Mouse (Mus musculus) hindbrain, embryonic 14.5 days (tissue): ENCODE measurements around the gene Bend5. TPM values are rescaled to one million over a fixed set of nuclear protein-coding genes. Genes with fewer than 3 reads are reported as not detected.

Experiments used
- ATAC-seq: fragments of 200-750 bp; cut with Nextera tagmentation; 2 replicates; pipeline ENCODE4 v1.8.0; 2017; ENCODE audit warnings: moderate number of reproducible peaks, mild to moderate bottlenecking, moderate TSS enrichment, moderate library complexity; ENCODE audit not compliant: low FRiP score
- DNase-seq: peaks from one replicate; pipeline ENCODE4 v3.0.0-alpha.2; 2015; ENCODE audit warnings: low spot score
- H3K27ac ChIP-seq: fragments of 300-500 bp; sonication (generic); 2 replicates; pipeline ENCODE4 v1.5.1; 2014; ENCODE audit warnings: mild to moderate bottlenecking, moderate library complexity
- H3K27me3 ChIP-seq: fragments of 300-500 bp; sonication (generic); 2 replicates; pipeline ENCODE4 v1.6.1; 2014; ENCODE audit warnings: mild to moderate bottlenecking, low read length, mixed read lengths; ENCODE audit not compliant: control insufficient read depth, insufficient read depth
- H3K36me3 ChIP-seq: fragments of 300-500 bp; sonication (generic); replicated peaks from 2 replicates; pipeline ENCODE4 v1.6.1; 2014; ENCODE audit not compliant: control insufficient read depth, insufficient read depth
- H3K4me1 ChIP-seq: fragments of 300-500 bp; sonication (generic); replicated peaks from 2 replicates; pipeline ENCODE4 v1.6.1; 2014; ENCODE audit warnings: antibody characterized with exemption, low read length, mixed read lengths; ENCODE audit not compliant: control insufficient read depth, insufficient read depth
- H3K4me2 ChIP-seq: fragments of 300-500 bp; sonication (generic); replicated peaks from 2 replicates; pipeline ENCODE4 v1.6.1; 2014; ENCODE audit warnings: mild to moderate bottlenecking, moderate library complexity
- H3K4me3 ChIP-seq: fragments of 300-500 bp; sonication (generic); replicated peaks from 2 replicates; pipeline ENCODE4 v1.5.1; 2014; ENCODE audit warnings: mild to moderate bottlenecking, low read length
- H3K9ac ChIP-seq: fragments of 300-500 bp; sonication (generic); 2 replicates; pipeline ENCODE4 v1.6.1; 2014
- H3K9me3 ChIP-seq: fragments of 300-500 bp; sonication (generic); 2 replicates; pipeline ENCODE4 v1.6.1; 2016; ENCODE audit warnings: low read length; ENCODE audit not compliant: control insufficient read depth
- WGBS: fragments of 180-500 bp; shearing (Covaris S2); extraction: QIAGEN DNeasy Blood & Tissue Kit; methylation state at CpG from one replicate; pipeline ENCODE4 v1.1.7; 2014; 5-methylcytosine and 5-hydroxymethylcytosine counted together
- polyA plus RNA-seq: library from polyadenylated mRNA; unstranded; fragments of >200 nt; fragmentation: Nextera tagmentation; extraction: Ambion mirVana; gene quantifications from 2 replicates; pipeline ENCODE4 v1.2.1, GENCODE M21; 2014

The Bend5 gene
- 66.8 and 68.0 TPM in 2 replicates for polyA plus RNA-seq

DNA sequence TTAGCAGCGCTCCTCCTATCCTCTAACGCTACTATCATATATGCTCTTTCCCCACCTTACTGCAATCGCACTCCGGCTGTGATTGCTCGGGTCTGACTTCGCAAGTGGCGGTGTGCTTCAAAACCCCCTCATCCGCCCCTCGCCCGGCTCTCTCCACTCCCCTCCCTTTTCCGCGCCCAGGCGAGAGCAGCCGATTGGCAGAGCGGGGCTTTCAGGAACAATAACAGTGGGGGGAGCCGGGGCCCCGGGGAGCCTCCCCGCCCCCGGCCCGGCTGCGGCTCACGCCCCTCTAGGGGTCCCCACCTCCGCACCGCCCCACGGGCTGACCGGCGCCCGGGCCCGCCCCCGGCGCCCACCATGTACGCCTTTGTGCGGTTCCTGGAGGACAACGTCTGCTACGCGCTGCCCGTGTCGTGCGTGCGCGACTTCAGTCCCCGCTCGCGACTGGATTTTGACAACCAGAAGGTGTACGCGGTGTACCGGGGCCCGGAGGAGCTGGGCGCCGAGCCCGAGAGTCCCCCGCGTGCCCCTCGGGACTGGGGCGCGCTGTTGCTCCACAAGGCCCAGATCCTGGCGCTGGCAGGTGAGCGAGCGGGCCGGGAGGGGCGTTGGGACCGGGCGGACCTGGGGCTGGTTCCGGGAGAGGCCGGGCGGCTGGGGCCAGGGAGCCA, at the start of gene Bend5:
Gene Bend5 (plus strand): TSS at position 189 of the 671 bp plus-strand sequence.
- DNase-seq (peak; percentile 83), ATAC-seq (peak; percentile 96)
- Histone ChIP-seq H3K36me3 (peaks cover 22% of the 10 kb centered on the region), H3K4me2 (peak within 1 kb of the TSS; percentile 64), H3K9ac (peak within 1 kb of the TSS; percentile 98), H3K4me3 (peak within 1 kb of the TSS; percentile 92), H3K9me3 (no peaks in the 10 kb centered on the region), H3K27me3 (no peaks in the 10 kb centered on the region), H3K4me1 (peaks cover 43% of the 10 kb centered on the region), H3K27ac (peak within 1 kb of the TSS; percentile 94)
- WGBS, result under 1% methylated on average over 58 of the region's 66 CpGs

- WGBS, result 58% methylated on average over 2 of the region's 2 CpGs
These were observed 47.0 kb upstream of the Bend5 start for GRCm38 (mm10) chr4:111367771-111368170.

DNA sequence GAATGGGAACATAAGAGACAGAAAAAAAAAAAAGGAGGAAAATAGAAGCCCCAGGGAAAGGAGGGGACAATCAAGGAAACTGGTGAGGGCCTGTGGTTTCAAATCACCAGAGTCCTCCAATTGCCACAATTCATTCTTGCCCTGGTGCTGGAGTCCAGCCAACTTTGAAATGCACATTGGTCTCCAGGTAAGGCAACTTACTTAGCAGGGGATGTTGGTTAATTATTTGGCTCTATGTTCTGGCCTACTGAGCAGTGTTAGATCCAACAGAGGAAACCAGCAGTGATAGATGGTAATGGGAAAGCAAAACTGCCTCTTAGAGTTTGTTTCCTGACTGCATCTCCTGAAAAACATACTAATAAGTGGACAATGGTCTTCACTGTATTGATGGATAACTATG, 37.6 kb upstream of the Bend5 start:
- ATAC-seq, result no peak
- DNase-seq, result no peak
- H3K9ac ChIP-seq, result no peak overlapping the region

More at GRCm38 (mm10) chr4:111367771-111368170, 47.0 kb upstream of the Bend5 start:
- Histone ChIP-seq H3K4me3 (no peak overlapping the region), H3K9ac (no peak overlapping the region), H3K27ac (no peak overlapping the region), H3K4me2 (no peak overlapping the region), H3K36me3 (no peaks in the 10 kb centered on the region), H3K27me3 (no peaks in the 10 kb centered on the region), H3K4me1 (no peaks in the 10 kb centered on the region), H3K9me3 (no peaks in the 10 kb centered on the region)
- ATAC-seq (no peak), DNase-seq (no peak)

GRCm38 (mm10) chr4:111378071-111378470, 36.7 kb upstream of the Bend5 start:
- H3K36me3 ChIP-seq, result no peaks in the 10 kb centered on the region
- DNase-seq, result no peak
- no peak overlapping the region for H3K27ac ChIP-seq
- no peaks in the 10 kb centered on the region for H3K9me3 ChIP-seq
- ATAC-seq, result no peak
- no peaks in the 10 kb centered on the region for H3K27me3 ChIP-seq
- H3K4me1 ChIP-seq, result no peaks in the 10 kb centered on the region
- H3K4me3 ChIP-seq, result no peak overlapping the region
- no peak overlapping the region for H3K9ac ChIP-seq
- H3K4me2 ChIP-seq, result no peak overlapping the region
- WGBS, result 95% methylated on average over 3 of the region's 3 CpGs

More for the DNA sequence above, 37.6 kb upstream of the Bend5 start:
- H3K27me3 ChIP-seq, result no peaks in the 10 kb centered on the region
- no peaks in the 10 kb centered on the region for H3K9me3 ChIP-seq
- H3K4me2 ChIP-seq, result no peak overlapping the region
- no peaks in the 10 kb centered on the region for H3K4me1 ChIP-seq
- no peak overlapping the region for H3K4me3 ChIP-seq
- no peak overlapping the region for H3K27ac ChIP-seq
- no peaks in the 10 kb centered on the region for H3K36me3 ChIP-seq

DNA sequence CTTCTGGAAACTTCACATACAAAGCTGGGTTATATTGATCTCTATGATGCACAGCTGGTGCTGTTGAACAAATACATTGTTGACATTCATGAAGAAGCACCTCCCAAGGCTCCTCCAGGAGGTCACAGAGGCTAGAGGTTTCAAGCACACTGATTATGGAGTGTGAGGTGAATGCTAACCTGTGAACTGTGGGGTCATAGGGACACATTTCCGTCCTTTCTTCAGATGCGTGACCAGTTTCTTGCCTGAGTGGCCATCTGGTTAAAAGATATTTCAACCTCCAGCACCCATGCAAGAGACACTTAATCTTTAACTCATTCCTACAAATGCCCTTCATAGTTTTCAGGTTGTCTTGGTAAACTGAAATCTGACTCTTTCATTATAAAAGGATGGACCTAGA, 31.7 kb upstream of the Bend5 start:
- Histone ChIP-seq H3K4me1 (no peaks in the 10 kb centered on the region), H3K9ac (no peak overlapping the region), H3K4me3 (no peak overlapping the region), H3K4me2 (no peak overlapping the region), H3K36me3 (no peaks in the 10 kb centered on the region), H3K9me3 (no peaks in the 10 kb centered on the region), H3K27me3 (no peaks in the 10 kb centered on the region), H3K27ac (no peak overlapping the region)
- no peak for DNase-seq
- 85% methylated on average over 2 of the region's 2 CpGs for WGBS
- ATAC-seq, result no peak

- DNase-seq (no peak), ATAC-seq (no peak)
- Histone ChIP-seq H3K27me3 (no peaks in the 10 kb centered on the region), H3K4me1 (no peaks in the 10 kb centered on the region), H3K27ac (no peak overlapping the region), H3K9me3 (no peaks in the 10 kb centered on the region), H3K36me3 (no peaks in the 10 kb centered on the region), H3K9ac (no peak overlapping the region), H3K4me2 (no peak overlapping the region), H3K4me3 (no peak overlapping the region)
These were observed 24.1 kb upstream of the Bend5 start for GRCm38 (mm10) chr4:111390736-111391135.

DNA sequence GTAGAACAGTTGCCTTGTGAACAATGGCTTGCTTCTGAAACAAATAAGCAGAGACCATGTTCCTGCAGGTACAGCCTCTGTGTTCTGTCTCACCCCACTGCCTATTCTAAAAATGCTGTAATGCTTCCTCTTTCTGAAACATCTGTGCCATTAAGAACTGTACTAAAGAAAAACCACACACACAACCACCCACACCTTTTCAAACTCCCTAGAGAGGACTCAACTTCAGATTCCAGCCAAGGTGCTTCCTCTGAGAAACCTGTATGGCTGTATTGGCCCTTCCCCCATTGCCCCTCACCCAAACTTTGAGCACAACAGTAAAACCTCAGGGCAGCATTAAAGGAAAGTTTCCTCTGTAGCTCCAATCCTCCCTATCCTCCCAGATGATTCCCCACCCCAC, 15.0 kb upstream of the Bend5 start:
- H3K4me3 ChIP-seq, result no peak overlapping the region
- DNase-seq (no peak), ATAC-seq (no peak)
- no peaks in the 10 kb centered on the region for H3K27me3 ChIP-seq
- no peak overlapping the region for H3K9ac ChIP-seq
- H3K36me3 ChIP-seq, result no peaks in the 10 kb centered on the region
- H3K27ac ChIP-seq, result no peak overlapping the region
- no peaks in the 10 kb centered on the region for H3K4me1 ChIP-seq
- H3K9me3 ChIP-seq, result no peaks in the 10 kb centered on the region
- H3K4me2 ChIP-seq, result no peak overlapping the region

DNA sequence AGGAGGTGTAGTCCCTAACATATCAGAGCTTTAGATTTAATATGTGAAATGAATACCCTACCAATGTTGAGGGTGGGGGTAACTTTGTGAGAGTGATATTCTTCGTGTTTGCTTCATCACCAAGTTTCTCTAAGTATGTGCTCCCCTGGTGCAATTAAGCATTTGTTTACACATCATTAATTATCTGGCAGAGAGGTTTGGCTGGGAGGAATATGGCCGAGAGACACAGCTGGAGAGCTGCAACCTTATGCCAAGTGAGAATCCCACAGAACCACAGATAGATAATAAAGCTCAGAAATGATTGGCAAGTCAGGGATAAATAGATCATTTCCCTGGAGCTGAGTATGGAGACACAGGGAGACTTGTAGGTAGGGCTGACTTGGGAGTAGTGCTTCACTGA, 14.1 kb upstream of the Bend5 start:
- Histone ChIP-seq H3K4me2 (no peak overlapping the region), H3K9me3 (no peaks in the 10 kb centered on the region), H3K4me1 (no peaks in the 10 kb centered on the region), H3K4me3 (no peak overlapping the region), H3K27ac (no peak overlapping the region), H3K36me3 (no peaks in the 10 kb centered on the region), H3K27me3 (no peaks in the 10 kb centered on the region), H3K9ac (no peak overlapping the region)
- peak; percentile 27; the same call in 1 of the 2 replicates for ATAC-seq
- 45% methylated on average over 2 of the region's 2 CpGs for WGBS
- peak; percentile 37 for DNase-seq

DNA sequence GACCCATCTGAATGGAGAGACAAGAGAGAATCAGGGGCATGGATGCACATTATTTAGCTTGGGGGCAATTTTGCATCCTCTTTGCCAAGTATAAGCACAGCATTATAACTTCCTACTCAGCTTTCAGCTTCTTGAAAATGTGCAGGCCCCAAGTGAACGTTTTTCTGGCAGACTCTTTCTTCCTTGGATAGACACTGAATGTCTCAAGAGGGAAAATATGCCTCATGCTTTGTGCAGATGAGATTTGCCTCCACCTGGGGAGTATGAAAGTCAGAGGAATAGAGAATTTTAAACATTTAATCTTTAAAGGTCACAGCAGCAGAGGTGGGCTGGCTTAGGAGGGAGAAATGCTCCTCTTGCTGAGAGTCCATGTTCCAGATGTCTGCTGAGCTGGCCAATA, 11.6 kb upstream of the Bend5 start:
- Histone ChIP-seq H3K4me1 (no peaks in the 10 kb centered on the region), H3K36me3 (no peaks in the 10 kb centered on the region), H3K4me2 (no peak overlapping the region), H3K27me3 (no peaks in the 10 kb centered on the region), H3K9ac (no peak overlapping the region), H3K9me3 (no peaks in the 10 kb centered on the region), H3K27ac (no peak overlapping the region), H3K4me3 (no peak overlapping the region)
- ATAC-seq (no peak), DNase-seq (no peak)
- WGBS, result 63% methylated on average over 1 of the region's 1 CpGs

- no peak overlapping the region for H3K4me3 ChIP-seq
- H3K4me2 ChIP-seq, result no peak overlapping the region
- no peak overlapping the region for H3K27ac ChIP-seq
- H3K9me3 ChIP-seq, result no peaks in the 10 kb centered on the region
- no peaks in the 10 kb centered on the region for H3K27me3 ChIP-seq
- H3K4me1 ChIP-seq, result peaks cover 6% of the 10 kb centered on the region
- no peak for ATAC-seq
- H3K9ac ChIP-seq, result no peak overlapping the region
- no peak for DNase-seq
- 90% methylated on average over 4 of the region's 4 CpGs for WGBS
- no peaks in the 10 kb centered on the region for H3K36me3 ChIP-seq
These were observed 4.1 kb upstream of the Bend5 start for GRCm38 (mm10) chr4:111410731-111411130.
